Mouse (Mus musculus) kidney, adult 8-10 months (tissue): Measurements from ENCODE around the gene Slc13a5.

ENCODE experiments used
- DNase-seq, 2 experiments: peaks; one replicate each; pipeline ENCODE4 v3.0.0; 2022

Slc13a5 gene

DNA sequence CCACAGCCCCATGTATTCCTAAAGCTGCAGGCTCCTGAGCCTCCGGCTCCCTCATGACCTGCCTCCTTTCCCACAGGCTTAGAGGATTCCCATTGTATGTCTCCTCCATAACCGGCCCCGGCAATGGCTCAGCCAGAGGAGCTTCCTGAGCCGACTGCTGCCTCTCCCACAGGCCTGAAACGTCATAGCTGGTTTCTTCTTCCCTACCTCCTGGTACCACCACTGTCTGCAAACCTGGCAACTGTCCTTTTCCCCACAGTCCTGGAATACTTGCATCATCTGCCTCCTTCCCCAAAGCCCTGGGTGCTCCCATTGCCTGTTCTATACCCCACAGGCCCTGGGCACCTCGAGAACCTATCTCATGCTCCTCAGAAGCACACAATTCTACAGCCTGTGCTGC is 61.8 kb downstream of the Slc13a5 start:
- DNase-seq: no peak

- DNase-seq: no peak
These were observed 63.6 kb downstream of the Slc13a5 start for GRCm38 (mm10) chr11:72203440-72203839.

- DNase-seq: no peak
These were observed 70.5 kb downstream of the Slc13a5 start for GRCm38 (mm10) chr11:72196506-72196905.

GRCm38 (mm10) chr11:72194259-72194658 is 72.8 kb downstream of the Slc13a5 start:
- DNase-seq: no peak
